Mouse (Mus musculus): ENCODE data around the gene Patj. TPM values are rescaled to one million over a fixed set of nuclear protein-coding genes. Genes with fewer than 3 reads are reported as not detected.

Patj gene
- polyA plus RNA-seq, 1 experiment = 9.0 TPM

- no peak for DNase-seq (ENCODE audit: low read depth)
- TF ChIP-seq CTCF (IDR thresholded peaks at IDR 0.05; ENCODE audit: borderline replicate concordance, extremely low read depth, insufficient read depth, insufficient read length) (no peak), POLR2A (IDR thresholded peaks at IDR 0.05; ENCODE audit: borderline replicate concordance, extremely low read depth, insufficient read depth, insufficient read length, poor library complexity, severe bottlenecking) (no peak)
Observed at GRCm38 (mm10) chr4:98486475-98486874, 90.9 kb downstream of the Patj start.

GRCm38 (mm10) chr4:98486901-98487300 is 91.3 kb downstream of the Patj start:
- DNase-seq (ENCODE audit: low read depth) = no peak
- TF ChIP-seq CTCF (IDR thresholded peaks at IDR 0.05; ENCODE audit: borderline replicate concordance, extremely low read depth, insufficient read depth, insufficient read length) = no peak
- no peak for TF ChIP-seq POLR2A (IDR thresholded peaks at IDR 0.05; ENCODE audit: borderline replicate concordance, extremely low read depth, insufficient read depth, insufficient read length, poor library complexity, severe bottlenecking)

GRCm38 (mm10) chr4:98489386-98489785 is 93.8 kb downstream of the Patj start:
- peak; percentile 47 for DNase-seq (ENCODE audit: low read depth)
- TF ChIP-seq POLR2A (IDR thresholded peaks at IDR 0.05; ENCODE audit: borderline replicate concordance, extremely low read depth, insufficient read depth, insufficient read length, poor library complexity, severe bottlenecking) (no peak), CTCF (IDR thresholded peaks at IDR 0.05; ENCODE audit: borderline replicate concordance, extremely low read depth, insufficient read depth, insufficient read length) (no peak)

GRCm38 (mm10) chr4:98498341-98498740 is 102.8 kb downstream of the Patj start:
- no peak for DNase-seq (ENCODE audit: low read depth)
- no peak for TF ChIP-seq POLR2A (IDR thresholded peaks at IDR 0.05; ENCODE audit: borderline replicate concordance, extremely low read depth, insufficient read depth, insufficient read length, poor library complexity, severe bottlenecking)
- no peak for TF ChIP-seq CTCF (IDR thresholded peaks at IDR 0.05; ENCODE audit: borderline replicate concordance, extremely low read depth, insufficient read depth, insufficient read length)

- TF ChIP-seq POLR2A (IDR thresholded peaks at IDR 0.05; ENCODE audit: borderline replicate concordance, extremely low read depth, insufficient read depth, insufficient read length, poor library complexity, severe bottlenecking) (no peak), CTCF (IDR thresholded peaks at IDR 0.05; ENCODE audit: borderline replicate concordance, extremely low read depth, insufficient read depth, insufficient read length) (peak; percentile 28; the same call in 1 of the 2 replicates)
- DNase-seq (ENCODE audit: low read depth) = no peak
Observed at GRCm38 (mm10) chr4:98500182-98500581, 104.6 kb downstream of the Patj start.

GRCm38 (mm10) chr4:98500875-98501274 is 105.3 kb downstream of the Patj start:
- TF ChIP-seq CTCF (IDR thresholded peaks at IDR 0.05; ENCODE audit: borderline replicate concordance, extremely low read depth, insufficient read depth, insufficient read length) = no peak
- no peak for DNase-seq (ENCODE audit: low read depth)

GRCm38 (mm10) chr4:98504743-98505142 is 109.2 kb downstream of the Patj start:
- TF ChIP-seq CTCF (IDR thresholded peaks at IDR 0.05; ENCODE audit: borderline replicate concordance, extremely low read depth, insufficient read depth, insufficient read length) (no peak), POLR2A (IDR thresholded peaks at IDR 0.05; ENCODE audit: borderline replicate concordance, extremely low read depth, insufficient read depth, insufficient read length, poor library complexity, severe bottlenecking) (no peak)
- DNase-seq (ENCODE audit: low read depth) = no peak

GRCm38 (mm10) chr4:98508471-98509271 is 113.1 kb downstream of the Patj start:
- DNase-seq (ENCODE audit: low read depth) = peak; percentile 45
- TF ChIP-seq CTCF (IDR thresholded peaks at IDR 0.05; ENCODE audit: borderline replicate concordance, extremely low read depth, insufficient read depth, insufficient read length) (no peak), POLR2A (IDR thresholded peaks at IDR 0.05; ENCODE audit: borderline replicate concordance, extremely low read depth, insufficient read depth, insufficient read length, poor library complexity, severe bottlenecking) (no peak)

GRCm38 (mm10) chr4:98509939-98510338 is 114.4 kb downstream of the Patj start:
- TF ChIP-seq CTCF (IDR thresholded peaks at IDR 0.05; ENCODE audit: borderline replicate concordance, extremely low read depth, insufficient read depth, insufficient read length) (no peak), POLR2A (IDR thresholded peaks at IDR 0.05; ENCODE audit: borderline replicate concordance, extremely low read depth, insufficient read depth, insufficient read length, poor library complexity, severe bottlenecking) (no peak)
- no peak for DNase-seq (ENCODE audit: low read depth)

GRCm38 (mm10) chr4:98511296-98511695 is 115.7 kb downstream of the Patj start:
- peak; percentile 75 for DNase-seq (ENCODE audit: low read depth)
- TF ChIP-seq POLR2A (IDR thresholded peaks at IDR 0.05; ENCODE audit: borderline replicate concordance, extremely low read depth, insufficient read depth, insufficient read length, poor library complexity, severe bottlenecking) (no peak), CTCF (IDR thresholded peaks at IDR 0.05; ENCODE audit: borderline replicate concordance, extremely low read depth, insufficient read depth, insufficient read length) (no peak)

GRCm38 (mm10) chr4:98511964-98512743 is 116.6 kb downstream of the Patj start:
- DNase-seq (ENCODE audit: low read depth) = peak; percentile 24

More at GRCm38 (mm10) chr4:98511964-98512743, 116.6 kb downstream of the Patj start:
- TF ChIP-seq POLR2A (IDR thresholded peaks at IDR 0.05; ENCODE audit: borderline replicate concordance, extremely low read depth, insufficient read depth, insufficient read length, poor library complexity, severe bottlenecking) = no peak
- no peak for TF ChIP-seq CTCF (IDR thresholded peaks at IDR 0.05; ENCODE audit: borderline replicate concordance, extremely low read depth, insufficient read depth, insufficient read length)

Data from brain, embryonic 14.5 days (tissue).